Mouse (Mus musculus): ENCODE results near the gene Gm10570.
A peak's percentile ranks its signal among the peaks of the same experiment; 100 is the strongest.

Gm10570 gene

DNA sequence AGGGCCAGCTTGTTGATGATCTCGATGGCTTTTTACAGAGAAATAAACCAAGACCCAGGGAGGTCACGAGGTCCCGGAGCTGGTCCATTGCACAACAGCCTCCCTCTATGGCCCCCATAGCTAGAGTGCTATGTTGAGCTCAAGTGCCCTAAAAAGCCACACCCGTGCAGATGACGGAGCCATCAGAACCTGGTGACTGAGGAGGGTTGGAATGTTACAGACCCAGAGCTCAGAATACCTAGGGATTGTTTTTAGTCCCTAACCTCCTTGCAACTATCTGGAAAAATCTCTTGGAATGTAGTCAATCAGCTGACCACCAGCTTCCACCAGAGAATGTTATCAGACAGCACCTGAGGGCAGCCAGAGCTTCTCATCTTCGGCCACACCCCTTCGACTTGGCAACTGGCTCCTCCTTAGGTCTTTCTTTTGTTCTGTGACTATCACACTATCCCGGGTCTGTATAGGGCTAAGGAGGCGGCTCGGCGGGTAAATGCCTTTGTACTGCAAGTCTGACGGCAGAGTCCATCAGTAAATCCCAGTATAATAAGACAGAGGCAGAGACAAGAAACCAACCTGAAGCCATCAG lies 6.1 kb downstream of the Gm10570 start:
- DNase-seq: no peak

DNA sequence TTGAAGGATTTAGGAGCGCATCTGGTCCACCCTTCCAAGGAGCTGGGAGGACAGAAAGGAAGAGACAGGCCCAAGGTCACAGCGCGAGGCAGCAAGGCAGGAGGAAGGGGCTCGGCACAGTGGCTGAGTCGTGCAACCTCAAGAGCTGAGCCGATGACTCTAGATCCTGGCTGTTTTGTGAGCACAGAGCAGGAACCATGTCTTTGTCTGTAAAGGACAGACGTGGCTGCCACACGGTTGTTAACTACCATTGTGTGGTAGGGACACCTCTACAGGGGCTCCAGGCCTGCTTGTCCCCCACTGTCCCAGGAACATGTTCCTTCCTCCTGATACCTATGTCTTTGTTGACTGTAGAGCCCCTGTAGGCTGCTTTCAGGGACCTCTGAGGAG lies 8.8 kb downstream of the Gm10570 start:
- DNase-seq: no peak

DNA sequence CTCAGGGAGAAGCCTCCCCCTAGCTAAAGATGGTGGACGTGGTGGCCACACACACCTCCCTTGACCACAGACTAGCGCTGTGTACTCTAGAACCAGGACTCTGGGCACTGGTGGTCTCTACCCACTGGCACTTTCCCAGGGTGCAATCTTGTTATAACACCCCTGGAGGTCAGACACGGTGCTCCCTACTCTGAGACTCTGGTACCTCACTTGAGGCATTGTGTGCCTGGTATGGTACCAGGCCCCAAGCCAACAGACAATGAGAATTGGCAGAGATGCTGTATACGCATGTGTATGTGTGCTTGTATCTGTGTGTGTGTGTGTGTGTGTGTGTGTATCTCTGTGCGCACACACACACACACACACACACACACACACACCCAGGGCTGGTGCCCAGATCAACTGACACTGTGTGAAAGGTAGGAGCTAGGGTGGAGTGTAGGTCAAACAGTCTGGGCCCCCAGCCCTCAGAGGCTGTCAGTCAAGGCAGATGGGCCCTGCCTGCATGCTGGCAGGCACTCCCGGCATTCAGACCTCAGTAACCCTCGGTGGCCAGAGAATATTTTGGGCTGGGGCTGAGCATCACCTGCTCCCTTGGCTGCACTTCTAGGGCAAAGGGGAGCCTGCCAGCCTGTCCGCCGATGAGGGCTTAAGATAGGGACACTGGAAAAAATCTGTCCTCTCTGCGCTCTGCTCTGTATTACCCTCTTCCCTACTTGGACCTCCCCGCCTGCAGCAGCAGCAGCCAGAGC lies 9.4 kb downstream of the Gm10570 start:
- no peak for DNase-seq

DNA sequence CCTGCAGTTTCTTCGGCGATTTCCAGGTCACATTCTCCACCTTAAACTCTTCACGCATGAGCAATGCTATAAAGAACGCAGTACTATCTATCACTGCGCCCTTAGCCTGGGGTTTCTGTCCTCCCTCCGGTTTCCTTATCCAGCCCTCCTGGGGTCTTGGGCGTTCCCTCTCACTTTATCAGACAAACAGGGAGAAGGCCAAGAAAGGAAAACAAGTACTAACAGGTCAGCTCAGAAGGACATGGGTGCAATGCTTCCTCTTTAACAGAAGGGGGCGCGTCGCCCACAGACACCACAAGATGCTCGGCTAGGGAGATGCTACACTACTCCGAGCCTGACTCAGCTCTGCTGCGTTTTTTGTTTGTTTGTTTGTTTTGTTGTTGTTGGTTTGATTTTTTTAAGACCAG lies 11.3 kb downstream of the Gm10570 start:
- peak in 1 of 2 experiments; percentile 24 for DNase-seq

DNA sequence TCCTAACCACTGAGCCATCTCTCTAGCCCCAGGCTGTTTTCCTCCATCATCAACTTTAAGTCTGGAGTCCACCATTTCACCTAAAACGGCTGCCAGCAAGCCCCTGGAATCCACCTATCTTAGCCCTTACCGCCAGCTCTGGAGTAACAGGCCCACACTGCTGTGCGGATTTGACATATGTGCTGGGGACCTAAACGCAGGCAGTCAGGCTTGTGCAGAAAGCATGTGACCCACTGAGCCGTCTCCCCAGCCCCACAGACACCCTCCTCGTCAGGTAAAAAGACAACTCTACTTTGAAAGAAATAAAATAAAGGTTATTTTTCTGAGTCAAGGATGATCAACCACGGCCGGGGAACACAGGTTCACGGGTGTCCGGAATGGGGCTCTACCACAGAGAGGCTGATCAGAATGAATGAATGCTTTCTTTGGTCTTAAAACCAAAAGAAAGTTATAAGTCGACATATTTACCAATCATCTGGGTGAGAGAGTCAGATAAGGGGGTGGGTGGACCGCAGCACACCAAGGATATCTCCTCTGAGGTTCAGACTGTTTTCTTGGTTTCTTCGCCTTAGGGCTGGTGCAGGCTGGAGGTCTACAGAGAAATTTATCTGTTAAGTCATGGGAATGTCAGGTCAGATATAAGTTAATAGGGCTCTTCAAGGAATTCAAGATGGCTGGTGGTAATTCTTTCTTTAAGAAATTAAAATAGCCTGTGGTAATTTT lies 12.1 kb downstream of the Gm10570 start:
- DNase-seq: no peak

DNA sequence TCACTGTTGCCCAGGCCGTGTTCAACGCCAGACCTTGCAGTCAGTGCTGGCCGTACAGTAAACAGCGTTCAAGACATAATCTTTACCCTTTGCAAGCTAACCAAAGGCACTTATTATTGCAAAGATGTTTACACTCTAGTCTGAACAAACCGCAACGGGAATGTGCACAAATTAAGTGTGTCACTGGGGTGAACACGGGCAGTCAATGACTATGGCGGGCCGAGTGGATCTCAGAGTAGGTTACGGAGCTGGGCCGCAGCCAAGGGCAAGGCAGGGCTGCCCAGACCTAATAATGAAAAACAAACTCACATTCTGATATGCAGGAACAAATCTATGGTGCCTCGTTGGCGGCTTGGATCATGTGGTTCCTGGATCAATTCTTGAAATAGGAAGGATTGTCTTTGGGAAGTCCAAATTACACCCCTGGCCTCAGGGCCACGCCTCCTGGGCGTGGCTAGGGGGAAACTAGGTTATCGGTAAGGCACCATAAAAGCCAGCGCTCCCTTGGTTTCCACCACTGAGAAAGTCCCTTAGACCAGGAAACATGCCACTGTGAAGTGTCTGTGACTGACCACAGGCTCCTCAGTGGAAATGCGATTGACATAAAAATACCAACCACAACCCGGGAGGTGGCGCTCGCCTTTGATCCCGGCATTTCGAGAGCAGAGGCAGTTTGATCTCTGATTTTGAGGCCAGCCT lies 13.3 kb downstream of the Gm10570 start:
- DNase-seq: peak in 1 of 2 experiments; percentile 58

DNA sequence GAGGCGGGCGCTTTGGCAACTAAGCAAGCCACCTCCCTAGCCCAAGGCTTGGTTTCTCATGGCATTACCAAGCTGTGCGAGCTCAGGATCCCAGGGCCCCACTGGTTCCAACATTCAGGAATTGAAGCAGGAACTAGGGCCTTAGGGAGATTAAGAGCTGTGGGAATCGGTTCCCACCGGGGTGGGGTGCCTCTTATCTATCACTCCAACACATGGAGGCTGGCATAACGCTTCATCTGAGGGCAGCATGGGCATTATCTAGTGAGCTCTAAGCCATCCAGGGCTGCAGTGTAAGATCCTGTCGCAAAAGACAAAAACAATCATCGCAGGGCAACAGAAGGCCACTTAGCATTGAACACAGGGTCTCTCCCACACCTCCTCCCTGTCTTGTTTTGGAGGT lies 14.0 kb downstream of the Gm10570 start:
- no peak for DNase-seq

DNA sequence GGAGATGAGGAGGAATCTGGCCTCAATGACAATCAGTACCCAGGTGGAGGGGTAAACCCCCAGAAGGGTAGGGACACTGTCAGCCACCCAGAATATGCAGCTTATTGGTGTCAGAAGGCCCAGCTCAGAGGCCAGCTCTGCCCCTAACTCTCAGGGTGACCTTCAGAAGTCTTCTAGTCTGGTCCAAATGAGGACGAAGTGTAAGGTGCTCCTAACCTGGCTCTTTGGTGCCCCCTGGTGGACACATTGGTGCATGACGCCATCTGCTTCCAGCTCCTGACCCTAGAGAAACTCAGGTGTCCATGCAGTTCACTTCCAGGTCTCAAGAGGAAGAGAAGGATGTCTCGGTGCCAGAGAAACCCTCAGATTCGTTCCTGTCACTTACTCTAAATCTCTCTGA lies 16.2 kb downstream of the Gm10570 start:
- peak; percentile 88 to 89 for DNase-seq

DNA sequence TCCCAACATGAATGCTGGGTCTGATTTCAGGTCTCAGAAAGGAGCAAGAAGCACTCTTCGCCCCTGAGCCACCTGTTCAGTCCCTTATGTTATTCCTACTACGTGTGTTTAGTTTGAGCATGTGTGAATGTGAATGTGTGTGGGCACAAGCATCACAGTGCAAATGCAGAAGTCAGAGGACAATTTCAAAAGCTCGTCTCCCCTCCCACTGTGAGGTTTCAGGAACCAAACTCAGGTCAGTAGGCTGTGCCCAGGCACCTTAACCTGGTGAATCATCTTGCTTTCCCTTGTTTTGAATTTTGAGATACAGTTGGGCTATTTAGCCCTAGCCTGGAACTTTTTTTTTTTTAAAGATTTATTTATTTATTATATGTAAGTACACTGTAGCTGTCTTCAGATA lies 18.6 kb downstream of the Gm10570 start:
- no peak for DNase-seq

DNA sequence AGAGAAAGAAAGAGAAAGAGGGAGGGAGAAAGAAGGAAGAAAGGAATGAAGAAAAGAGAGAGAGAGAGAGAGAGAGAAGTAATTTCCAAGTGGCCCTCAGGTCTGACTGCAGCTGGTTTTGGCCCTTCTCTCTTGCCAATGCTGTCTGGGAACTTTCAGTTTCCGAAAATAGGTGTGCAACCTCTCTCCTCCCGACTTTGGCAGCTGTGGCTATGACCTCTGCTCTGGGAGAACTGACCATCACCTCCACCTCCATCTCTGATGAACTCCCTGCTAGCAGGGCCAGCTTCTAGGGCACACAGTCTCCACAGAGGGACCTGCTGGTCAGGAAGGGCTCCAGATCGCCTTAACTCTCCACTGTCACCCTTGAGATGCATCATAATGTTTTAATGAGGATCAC lies 21.9 kb downstream of the Gm10570 start:
- DNase-seq: no peak

DNA sequence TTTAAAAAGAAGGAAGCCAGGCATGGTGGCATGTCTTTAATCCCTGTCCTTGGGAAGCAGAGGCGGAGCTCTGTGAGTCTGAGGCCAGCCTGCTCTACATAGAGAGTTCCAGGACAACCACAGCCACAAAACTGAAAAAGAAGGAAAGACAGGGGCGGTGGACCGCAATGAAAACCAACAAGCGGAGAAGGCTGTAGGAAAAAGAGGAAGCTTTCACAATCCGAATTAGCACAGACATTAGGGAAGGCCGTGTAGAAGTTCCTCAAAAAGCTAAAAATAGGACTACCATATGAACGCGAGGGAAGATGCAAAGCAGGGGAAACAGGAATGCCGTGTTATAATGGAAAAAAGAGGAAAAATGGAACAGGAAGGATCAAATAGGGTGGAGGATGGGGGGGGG lies 24.6 kb downstream of the Gm10570 start:
- DNase-seq: no peak

DNA sequence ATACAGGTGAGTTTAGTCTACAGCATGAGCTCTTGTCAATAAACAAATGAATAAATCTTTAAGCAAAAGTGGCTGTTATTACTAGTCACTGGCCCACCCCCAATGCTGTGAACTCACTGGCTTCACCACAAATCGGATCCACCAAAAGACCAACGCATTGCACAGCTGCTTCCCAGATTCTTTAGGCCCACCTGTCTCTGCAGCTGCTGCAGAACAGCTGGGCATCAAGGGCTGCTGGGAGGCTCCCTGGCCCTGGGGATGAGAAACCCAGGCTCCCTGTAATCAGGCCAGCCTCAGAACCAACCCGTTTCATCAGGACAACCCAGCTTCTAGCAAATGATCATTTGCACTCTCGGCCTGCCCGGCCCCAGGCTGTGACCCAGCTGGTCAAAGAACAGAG lies 25.6 kb downstream of the Gm10570 start:
- DNase-seq: no peak

DNA sequence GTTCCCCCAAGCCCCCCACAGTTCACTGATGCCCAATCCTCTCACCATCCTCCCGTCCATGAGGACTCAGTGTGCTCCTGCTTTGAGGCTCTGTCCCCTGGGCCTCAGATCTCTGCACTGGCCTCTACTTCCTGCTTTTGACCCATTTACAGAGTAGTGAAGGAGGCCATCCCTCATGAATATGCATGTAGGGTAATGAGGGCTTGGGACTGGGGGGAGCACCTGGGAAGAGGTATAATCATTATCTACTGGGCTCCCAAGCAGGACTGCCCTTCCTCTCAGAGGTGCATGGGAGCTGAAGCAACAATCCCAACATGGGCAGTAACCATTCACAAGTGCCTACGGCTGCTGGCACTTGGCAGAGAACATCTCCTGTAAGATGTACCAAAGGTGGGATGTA lies 29.4 kb downstream of the Gm10570 start, which contains the start of gene Serinc2:
Gene Serinc2 (minus strand): TSS at position 101 of the 400 bp plus-strand sequence.
- DNase-seq: no peak

DNA sequence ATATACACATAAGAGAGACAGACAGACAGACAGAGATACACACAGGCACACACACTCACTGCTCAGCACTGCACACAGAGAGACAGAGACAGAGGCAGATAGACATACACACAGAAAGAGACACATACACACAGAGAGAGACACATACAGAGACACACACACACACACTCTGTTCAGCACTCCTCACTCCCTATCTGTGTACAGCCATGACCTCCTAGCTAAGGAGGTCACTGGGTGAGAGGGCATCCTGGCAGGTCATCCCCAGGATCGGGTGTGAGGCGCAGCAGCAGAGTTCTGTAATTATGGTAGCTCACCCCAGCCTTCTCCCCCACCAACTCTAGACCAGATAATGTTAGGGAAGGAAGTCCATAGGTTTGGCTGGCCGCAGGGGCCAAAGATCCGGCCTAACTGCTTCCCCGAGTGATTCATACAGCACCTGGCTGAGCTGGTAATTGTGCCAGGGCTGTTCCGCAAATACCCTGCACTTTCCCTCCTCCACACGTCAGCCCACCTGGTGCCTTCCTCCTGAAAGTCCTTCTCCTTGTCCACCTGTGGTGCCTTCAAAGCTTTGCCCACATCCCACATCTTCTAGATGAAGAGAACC lies 31.8 kb downstream of the Gm10570 start:
- no peak for DNase-seq

DNA sequence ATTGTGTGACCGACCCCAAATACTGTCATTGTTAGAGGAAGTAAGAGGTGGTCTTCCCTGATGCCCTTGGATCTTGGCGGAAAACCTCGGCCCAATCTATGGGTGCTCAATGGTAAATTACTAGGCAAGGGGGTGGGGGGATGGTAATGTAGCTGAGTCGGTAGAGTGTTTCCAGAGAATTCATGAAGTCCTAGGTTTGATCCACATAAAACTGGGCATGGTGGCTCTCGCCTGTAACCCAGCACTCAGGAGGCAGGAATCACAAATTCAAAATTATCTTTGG lies 32.7 kb downstream of the Gm10570 start:
- DNase-seq: no peak

DNA sequence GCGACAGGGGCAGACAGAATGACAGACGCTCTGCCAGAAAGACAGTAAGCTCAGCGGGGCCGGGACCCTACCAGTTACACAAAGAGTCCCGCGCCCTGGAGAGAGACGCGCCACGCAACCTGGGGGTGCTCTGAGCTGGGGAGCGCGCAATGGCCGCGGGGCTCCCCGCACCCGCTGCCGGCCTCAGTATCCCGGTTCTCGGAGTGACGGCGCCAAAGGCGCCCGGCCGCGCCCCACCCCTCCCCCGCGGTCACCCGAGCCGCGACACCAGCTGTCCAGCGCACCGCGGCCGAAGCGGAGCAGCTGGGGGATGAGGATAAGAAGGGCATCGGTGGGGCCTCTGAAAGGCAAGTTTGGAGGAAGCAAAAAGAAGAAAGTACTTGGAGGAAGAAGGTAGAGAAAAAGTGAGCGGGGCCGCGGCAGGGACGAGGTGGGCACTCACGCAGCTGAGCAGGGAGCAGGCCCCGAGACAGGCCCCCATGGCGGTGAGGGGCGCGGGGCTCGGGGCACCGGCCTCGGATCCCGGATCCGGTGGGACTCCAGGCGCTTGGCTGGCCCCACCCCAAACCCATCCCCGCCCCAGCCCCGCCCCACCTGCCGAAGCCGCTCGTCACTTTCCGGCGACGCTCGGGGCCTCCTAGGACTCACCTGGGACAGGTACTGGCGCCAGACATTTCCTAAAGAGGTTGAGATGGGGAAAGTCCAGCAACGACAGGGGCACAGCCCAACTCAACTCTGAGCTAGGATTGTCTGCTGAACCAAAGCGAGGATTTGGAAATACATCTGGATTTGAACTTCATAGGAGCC lies 33.3 kb downstream of the Gm10570 start:
- peak; percentile 66 to 73 for DNase-seq

DNA sequence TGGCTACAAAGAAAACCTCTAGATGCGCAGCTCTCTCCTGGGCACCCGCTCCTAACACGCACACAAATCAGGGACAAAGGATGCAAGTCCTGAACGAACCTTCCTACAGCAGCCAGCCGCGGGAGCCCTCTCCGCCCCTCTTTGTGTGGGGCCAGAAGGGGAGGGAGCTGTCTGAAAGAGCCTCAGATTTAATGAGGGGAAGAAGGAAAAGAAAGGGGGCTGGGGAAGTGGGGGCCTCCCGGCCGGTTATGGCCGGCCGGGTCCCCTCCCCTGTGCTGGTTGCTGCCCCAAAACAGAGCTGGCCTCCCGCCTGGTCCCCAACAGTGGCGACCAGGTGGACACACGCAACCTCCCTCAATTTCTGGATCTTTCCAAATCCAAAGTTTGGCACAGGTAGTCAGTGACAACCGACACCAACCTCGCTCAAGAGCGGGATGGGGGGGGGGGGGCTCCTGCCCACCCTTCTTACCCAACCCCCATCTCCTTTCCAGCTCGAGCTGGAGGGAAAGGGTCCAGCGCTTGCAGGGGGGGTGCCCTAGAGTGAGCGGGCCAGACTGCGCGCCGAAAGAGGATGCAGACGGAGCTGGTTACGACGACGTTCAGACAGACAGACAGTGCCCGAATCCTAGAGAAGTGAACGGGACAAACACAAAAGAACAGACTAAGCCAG lies 34.0 kb downstream of the Gm10570 start:
- DNase-seq: peak; percentile 44 to 55

DNA sequence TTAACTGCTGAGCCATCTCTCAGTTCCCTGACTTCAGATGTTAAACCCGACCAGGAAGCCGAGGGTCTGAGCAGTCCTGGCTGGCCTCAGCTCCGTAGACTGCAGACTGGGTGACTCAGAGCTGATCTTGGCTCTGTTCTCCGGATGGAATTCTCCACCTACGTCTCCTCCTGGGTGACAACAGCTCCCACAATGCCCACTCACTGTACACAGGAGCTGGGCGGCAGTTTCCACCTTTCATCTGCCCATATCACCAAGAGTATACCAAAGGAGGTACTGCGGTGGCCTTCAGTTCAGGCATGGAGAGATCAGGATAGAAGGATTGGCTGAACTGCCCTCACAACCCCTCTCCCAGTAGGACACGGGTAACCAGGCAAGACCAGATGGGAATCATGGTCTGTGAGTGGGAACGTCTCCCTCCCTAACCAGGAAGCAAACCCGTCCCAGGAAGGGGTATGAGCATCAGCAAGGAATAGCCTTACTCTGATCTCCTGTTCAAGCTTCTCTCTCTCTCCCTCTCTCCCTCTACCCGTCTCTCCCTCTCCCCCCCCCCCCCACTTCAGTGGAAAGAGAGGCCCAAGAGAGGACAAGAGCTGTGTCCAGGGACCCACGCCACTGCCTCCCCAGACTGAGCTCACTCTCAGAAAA lies 34.7 kb downstream of the Gm10570 start:
- peak in 1 of 2 experiments; percentile 35 for DNase-seq

DNA sequence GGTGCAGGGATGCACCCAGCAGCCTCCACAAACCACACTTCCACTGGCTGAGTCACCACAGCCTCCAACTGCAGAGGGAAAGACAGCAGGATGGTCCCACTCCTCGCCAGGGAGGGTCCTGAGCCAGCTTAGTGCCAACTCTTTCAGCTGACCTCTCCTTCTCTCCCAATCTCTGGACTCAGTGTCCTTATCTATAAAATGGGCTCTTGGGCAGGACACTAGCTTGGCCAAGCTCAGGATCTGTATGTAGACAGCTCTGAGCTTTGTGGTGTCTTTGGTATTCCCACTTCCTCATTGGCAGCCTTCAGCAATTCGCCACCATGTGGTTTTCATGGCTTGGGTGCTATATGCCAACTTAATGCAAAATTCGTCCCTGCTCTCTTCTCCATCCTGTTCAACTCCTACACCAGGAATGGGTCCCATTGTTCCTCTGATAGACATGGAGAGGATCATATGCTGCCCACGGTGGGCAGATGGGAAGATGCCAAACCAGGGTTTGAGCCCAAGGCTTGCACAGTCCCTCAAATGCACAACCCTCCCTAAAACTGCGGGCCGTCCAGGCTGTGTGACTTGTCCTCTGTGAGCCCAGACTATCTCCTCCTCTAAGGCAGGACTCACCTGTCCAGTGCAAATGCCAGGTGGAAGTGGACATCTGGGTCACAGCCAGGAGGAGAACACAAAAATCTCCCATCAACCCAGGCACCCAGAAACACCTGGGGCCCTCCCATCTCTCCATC lies 37.7 kb downstream of the Gm10570 start:
- no peak for DNase-seq

DNA sequence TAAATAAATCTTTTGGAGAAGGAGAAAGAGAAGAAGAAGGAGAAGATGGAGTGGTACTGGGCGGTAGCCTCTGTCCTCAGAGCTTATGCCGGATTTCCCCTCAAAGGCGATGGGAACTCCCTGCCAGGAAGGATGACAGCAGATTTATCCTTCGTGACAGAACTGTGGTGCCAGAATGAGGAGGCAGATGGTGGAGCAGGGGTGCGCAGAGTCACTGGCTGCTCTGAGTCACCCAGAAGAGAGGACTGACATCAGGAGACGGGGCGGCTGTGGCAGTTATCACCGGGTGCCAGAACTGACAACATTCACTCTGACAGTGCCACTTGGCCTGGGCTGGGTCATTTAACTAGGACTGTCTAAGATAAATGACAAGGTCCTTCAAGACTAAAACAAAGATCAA lies 38.4 kb downstream of the Gm10570 start:
- DNase-seq: no peak
